In the genomic region with DNA sequence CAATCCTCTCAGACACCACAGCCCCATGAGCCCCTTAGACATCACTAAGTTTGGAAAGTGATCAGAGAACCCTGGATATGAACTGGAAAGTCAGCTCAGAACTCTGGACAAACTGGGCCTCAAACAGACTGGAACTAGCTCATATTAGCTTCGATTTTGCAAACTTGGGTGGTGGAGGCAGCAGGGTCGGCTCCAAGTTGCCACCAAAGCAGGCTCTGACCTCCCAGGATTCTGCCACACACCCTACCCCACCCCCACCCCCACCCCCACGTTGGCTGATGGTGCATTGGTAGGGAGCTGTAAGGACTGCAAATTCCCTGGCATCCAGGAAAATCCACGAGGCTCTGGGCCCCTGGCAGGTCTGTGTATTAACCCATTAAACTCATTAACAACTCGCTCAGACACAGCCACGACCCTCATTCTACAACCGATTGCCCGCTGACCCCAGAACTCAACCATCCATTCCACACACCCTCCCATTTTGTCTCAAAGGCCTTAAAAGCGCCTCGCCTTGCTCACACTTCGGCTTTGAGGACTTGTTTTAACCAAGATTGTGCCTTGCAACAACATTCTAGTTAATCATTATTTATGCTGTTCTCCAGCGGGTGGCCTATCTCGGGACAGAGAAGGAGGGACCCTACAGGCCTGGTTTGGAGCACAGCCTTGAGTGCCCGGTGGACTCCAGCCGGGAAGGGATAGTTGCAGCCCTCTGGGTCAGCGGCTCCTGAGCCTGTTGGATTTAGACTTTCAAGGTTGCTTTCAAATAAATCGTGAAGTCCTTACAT, we compare ENCODE assay signal across 9 mouse cellular contexts. TPM values are rescaled to one million over a fixed set of nuclear protein-coding genes. Genes with fewer than 3 reads are reported as not detected.
A peak's percentile ranks its signal among the peaks of the same experiment; 100 is the strongest.
DNase-seq lines count a peak whose midpoint lies in the region; ATAC-seq lines count a peak whose summit lies in the region.
"Had no signal": no experiment of that assay in that cellular context is flagged by ENCODE, and none has a peak within 500 bp of the region (broad histone marks: within the 10 kb centered on the region; RNA-seq: fewer than 3 reads in every experiment).

No protein-coding gene starts in this region.

- WGBS in heart, embryonic 11.5 days (ENCODE audit: insufficient replicate concordance), result 20% methylated on average over 17 of the region's 17 CpGs
- 6% methylated on average over 17 of the region's 17 CpGs for WGBS in hindbrain, embryonic 12.5 days
- 4% methylated on average over 17 of the region's 17 CpGs for WGBS in limb, embryonic 11.5 days
- WGBS in neural tube, embryonic 13.5 days, result 13% methylated on average over 17 of the region's 17 CpGs

- DNase-seq in heart, adult 8-10 months (ENCODE audit: low spot score), result no peak
- DNase-seq in limb, embryonic 11.5 days (ENCODE audit: low spot score), result no peak
- no peak for DNase-seq in right cerebral cortex, adult 18-20 months
- DNase-seq in retina, postnatal 1 day, result no peak
- no peak for DNase-seq in right cerebral cortex, postnatal 14 days
- DNase-seq: spleen, adult 18-20 months had no signal

- peak overlapping the region; percentile 92 for H3K4me2 ChIP-seq in heart, embryonic 11.5 days
- peak overlapping the region; percentile 87 for H3K4me2 ChIP-seq in hindbrain, embryonic 12.5 days (replicated peaks)
- H3K4me2 ChIP-seq in limb, embryonic 11.5 days (ENCODE audit: low read depth, severe bottlenecking), result peak overlapping the region; percentile 82
- peak overlapping the region; percentile 89 for H3K4me2 ChIP-seq in neural tube, embryonic 13.5 days

- no peaks in the 10 kb centered on the region for H3K36me3 ChIP-seq in heart, embryonic 11.5 days (ENCODE audit: control insufficient read depth, insufficient read depth, low read length)
- H3K36me3 ChIP-seq in hindbrain, embryonic 12.5 days, result no peaks in the 10 kb centered on the region
- H3K36me3 ChIP-seq in limb, embryonic 11.5 days (ENCODE audit: control insufficient read depth, insufficient read depth, low read length), result no peaks in the 10 kb centered on the region
- H3K36me3 ChIP-seq in neural tube, embryonic 13.5 days, result no peaks in the 10 kb centered on the region

- H3K9me3 ChIP-seq in heart, embryonic 11.5 days (replicated peaks; ENCODE audit: control insufficient read depth, low read length), result no peaks in the 10 kb centered on the region
- H3K9me3 ChIP-seq in hindbrain, embryonic 12.5 days (replicated peaks), result no peaks in the 10 kb centered on the region
- no peaks in the 10 kb centered on the region for H3K9me3 ChIP-seq in limb, embryonic 11.5 days (ENCODE audit: control insufficient read depth, low read length)
- H3K9me3 ChIP-seq in neural tube, embryonic 13.5 days, result no peaks in the 10 kb centered on the region

- H3K4me3 ChIP-seq in heart, embryonic 11.5 days (ENCODE audit: low read depth, low read length), result peak overlapping the region; percentile 62
- H3K4me3 ChIP-seq in hindbrain, embryonic 12.5 days, result peak overlapping the region; percentile 65
- H3K4me3 ChIP-seq in limb, embryonic 11.5 days (ENCODE audit: low read depth, low read length), result peak overlapping the region; percentile 79
- H3K4me3 ChIP-seq in neural tube, embryonic 13.5 days, result peak overlapping the region; percentile 73

- peak overlapping the region; percentile 29; the same call in 1 of the 2 replicates for H3K9ac ChIP-seq in heart, embryonic 11.5 days (ENCODE audit: low read depth, low read length)
- peak overlapping the region; percentile 80; the same call in 1 of the 2 replicates for H3K9ac ChIP-seq in hindbrain, embryonic 12.5 days
- H3K9ac ChIP-seq in limb, embryonic 11.5 days (ENCODE audit: low read length), result peak overlapping the region; percentile 89
- peak overlapping the region; percentile 84 for H3K9ac ChIP-seq in neural tube, embryonic 13.5 days

- no peak overlapping the region for H3K27ac ChIP-seq in heart, embryonic 11.5 days (ENCODE audit: low read depth, low read length)
- H3K27ac ChIP-seq in hindbrain, embryonic 12.5 days, result no peak overlapping the region
- 0 out of 2 replicates have a peak overlapping the region, but pooled peaks have one; percentile 36 for H3K27ac ChIP-seq in limb, embryonic 11.5 days (replicated peaks; ENCODE audit: low read depth, low read length)
- H3K27ac ChIP-seq in neural tube, embryonic 13.5 days (replicated peaks), result 0 out of 2 replicates have a peak overlapping the region, but pooled peaks have one; percentile 1

- peaks cover 29% of the 10 kb centered on the region for H3K4me1 ChIP-seq in heart, embryonic 11.5 days (ENCODE audit: control insufficient read depth, insufficient read depth, low read length)
- peaks cover 44% of the 10 kb centered on the region for H3K4me1 ChIP-seq in hindbrain, embryonic 12.5 days
- H3K4me1 ChIP-seq in limb, embryonic 11.5 days (ENCODE audit: control insufficient read depth, insufficient read depth, low read length), result peaks cover 40% of the 10 kb centered on the region
- H3K4me1 ChIP-seq in neural tube, embryonic 13.5 days (replicated peaks), result peaks cover 74% of the 10 kb centered on the region

- H3K27me3 ChIP-seq in heart, embryonic 11.5 days (ENCODE audit: control insufficient read depth, insufficient read depth, low read length), result peaks cover 37% of the 10 kb centered on the region
- H3K27me3 ChIP-seq in hindbrain, embryonic 12.5 days, result peaks cover 47% of the 10 kb centered on the region
- H3K27me3 ChIP-seq in limb, embryonic 11.5 days (ENCODE audit: control insufficient read depth, insufficient read depth, low read length), result peaks cover 8% of the 10 kb centered on the region
- H3K27me3 ChIP-seq in neural tube, embryonic 13.5 days, result peaks cover 39% of the 10 kb centered on the region

- ATAC-seq in heart, embryonic 11.5 days (replicated peaks; ENCODE audit: insufficient number of reproducible peaks, low FRiP score, low TSS enrichment), result no peak
- ATAC-seq in hindbrain, embryonic 12.5 days (ENCODE audit: low FRiP score), result no peak
- ATAC-seq in limb, embryonic 11.5 days (ENCODE audit: insufficient number of reproducible peaks, low FRiP score, low TSS enrichment, low read depth), result no peak
- no peak for ATAC-seq in neural tube, embryonic 13.5 days (ENCODE audit: low read depth)

RNA-seq across cellular contexts. Expression of gene Hs3st3b1, which starts 3.6 kb away (rescaled TPM):
- 4.2 and 5.3 TPM in 2 replicates for polyA plus RNA-seq in heart, embryonic 11.5 days (2014; fragmentation: Nextera tagmentation; extraction: Ambion mirVana)
- total RNA-seq in heart, adult 8-10 months (2022), result 1 to 10 TPM in 1 of 4 experiments, under 1 TPM in 3; 0.66 to 1.0 (median 0.86) TPM
- 11.2 and 15.1 TPM in 2 replicates for polyA plus RNA-seq in hindbrain, embryonic 12.5 days (2016; fragmentation: Nextera tagmentation; extraction: Ambion mirVana)
- 27.1 and 30.4 TPM in 2 replicates for polyA plus RNA-seq in limb, embryonic 11.5 days (2014; fragmentation: Nextera tagmentation; extraction: Ambion mirVana)
- 7.3 and 9.4 TPM in 2 replicates for polyA plus RNA-seq in neural tube, embryonic 13.5 days (2015; fragmentation: Nextera tagmentation; extraction: Ambion mirVana)

Comparison
In these comparisons a context has a peak if more than half of its experiments do, and no peak if none do; other contexts are left out.
1. H3K27ac ChIP-seq: peak in limb, embryonic 11.5 days (single experiment) and neural tube, embryonic 13.5 days (single experiment); none in heart, embryonic 11.5 days (single experiment) and hindbrain, embryonic 12.5 days (single experiment).
2. H3K9ac ChIP-seq: peak in every context shown above with its lines; median percentile 89 in limb, embryonic 11.5 days; 84 in neural tube, embryonic 13.5 days; 80 in hindbrain, embryonic 12.5 days; 29 in heart, embryonic 11.5 days.
3. Peak in every context shown above with its lines, with median percentiles within 50 percentile points of each other: H3K4me2 ChIP-seq and H3K4me3 ChIP-seq.